Mouse (Mus musculus) CH12.LX (cell line): Measurements from ENCODE around the gene Nrap.

Source experiments
- CTCF ChIP-seq, 2 experiments: IDR thresholded peaks in 1 of 2; conservative IDR thresholded peaks in 1 of 2; 2 replicates each; pipeline ENCODE4 v1.5.1; 2011 to 2012; ENCODE audit warnings: low read depth in 2 of 2, low read length in 2 of 2, improper control_type of control experiment in 1 of 2, inconsistent platforms in 1 of 2, mild to moderate bottlenecking in 1 of 2, moderate library complexity in 1 of 2
- EP300 ChIP-seq: IDR thresholded peaks from 2 replicates; pipeline ENCODE4 v1.6.1; 2011; ENCODE audit warnings: low read length, improper control_type of control experiment
- GABPA ChIP-seq: IDR thresholded peaks from 2 replicates; pipeline ENCODE4 v1.6.1; 2012; ENCODE audit warnings: low read depth, low read length, improper control_type of control experiment, inconsistent platforms; ENCODE audit not compliant: insufficient replicate concordance
- POLR2A ChIP-seq: IDR thresholded peaks from 2 replicates; pipeline ENCODE4 v1.6.1; 2011; ENCODE audit warnings: low read depth, mild to moderate bottlenecking, improper control_type of control experiment, low read length
- RAD21 ChIP-seq: IDR thresholded peaks from 2 replicates; pipeline ENCODE4 v1.6.1; 2011; ENCODE audit warnings: low read depth, mild to moderate bottlenecking, low read length, improper control_type of control experiment, moderate library complexity
- SMC3 ChIP-seq: IDR thresholded peaks from 2 replicates; pipeline ENCODE4 v1.6.1; 2011; ENCODE audit warnings: low read depth, low read length, improper control_type of control experiment
- USF1 ChIP-seq: IDR thresholded peaks from 2 replicates; pipeline ENCODE4 v1.6.1; 2014; ENCODE audit warnings: low read depth, mild to moderate bottlenecking, inconsistent platforms, low read length, improper control_type of control experiment
- ZMIZ1 ChIP-seq: IDR thresholded peaks from 2 replicates; pipeline ENCODE4 v1.6.1; 2012; ENCODE audit warnings: low read depth, mild to moderate bottlenecking, inconsistent platforms, low read length, improper control_type of control experiment
- ZNF384 ChIP-seq: IDR thresholded peaks from 2 replicates; pipeline ENCODE4 v1.6.1; 2012; ENCODE audit warnings: low read depth, low read length, improper control_type of control experiment, inconsistent platforms

DNA sequence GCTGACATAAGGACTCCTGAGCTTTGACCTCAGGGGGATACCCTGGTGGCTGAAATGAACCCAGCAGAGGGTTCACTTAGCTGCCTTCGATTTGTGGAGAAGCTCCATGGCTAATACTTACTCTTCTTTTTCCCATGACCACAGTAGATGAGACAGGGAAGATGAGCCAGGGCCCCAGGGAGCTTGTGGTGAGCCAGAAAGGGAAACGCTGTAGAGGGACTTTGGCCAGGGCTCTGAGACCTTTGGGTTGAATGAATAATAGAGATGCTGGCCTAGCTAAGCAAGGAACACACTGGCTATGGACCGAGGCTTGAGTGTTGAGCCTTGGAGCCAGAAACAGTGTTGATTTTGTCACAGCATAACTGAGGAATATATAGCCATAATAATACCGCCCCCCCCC lies 101.4 kb downstream of the Nrap start:
- no peak for TF ChIP-seq POLR2A
- TF ChIP-seq ZNF384 = no peak
- TF ChIP-seq USF1 = no peak
- no peak for TF ChIP-seq CTCF (conservative IDR thresholded peaks at IDR 0.05 in 1 of 2, IDR thresholded peaks at IDR 0.05 in 1 of 2; ENCODE audit: low read depth in 2 of 2, low read length in 2 of 2)
- TF ChIP-seq GABPA = no peak
- no peak for TF ChIP-seq SMC3
- TF ChIP-seq RAD21 = no peak
- TF ChIP-seq ZMIZ1 = no peak
- TF ChIP-seq EP300 = no peak
